Mouse (Mus musculus) embryonic facial prominence, embryonic 10.5 days (tissue): ENCODE results near the gene Slc39a11. TPM values are rescaled to one million over a fixed set of nuclear protein-coding genes. Genes with fewer than 3 reads are reported as not detected.

Source experiments
- DNase-seq: peaks from one replicate; pipeline ENCODE4 v3.0.0-alpha.2; 2017; ENCODE audit warnings: low spot score
- H3K27ac ChIP-seq: fragments of 300-500 bp; sonication (generic); replicated peaks from 2 replicates; pipeline ENCODE4 v1.5.1; 2016; ENCODE audit warnings: mild to moderate bottlenecking
- H3K27me3 ChIP-seq: fragments of 300-500 bp; sonication (generic); replicated peaks from 2 replicates; pipeline ENCODE4 v1.6.1; 2016; ENCODE audit warnings: low read depth, mild to moderate bottlenecking; ENCODE audit not compliant: poor library complexity, severe bottlenecking
- H3K36me3 ChIP-seq: fragments of 300-500 bp; sonication (generic); replicated peaks from 2 replicates; pipeline ENCODE4 v1.6.1; 2016; ENCODE audit warnings: mild to moderate bottlenecking, moderate library complexity
- H3K4me1 ChIP-seq: fragments of 300-500 bp; sonication (generic); 2 replicates; pipeline ENCODE4 v1.6.1; 2016
- H3K4me3 ChIP-seq: fragments of 300-500 bp; sonication (generic); 2 replicates; pipeline ENCODE4 v1.5.1; 2016; ENCODE audit warnings: mild to moderate bottlenecking, moderate library complexity
- H3K9me3 ChIP-seq: fragments of 300-500 bp; sonication (generic); 2 replicates; pipeline ENCODE4 v1.6.1; 2016; ENCODE audit warnings: mild to moderate bottlenecking
- WGBS: fragments of 180-500 bp; shearing (Covaris S2); methylation state at CpG from one replicate; pipeline ENCODE4 v1.1.7; 2016; 5-methylcytosine and 5-hydroxymethylcytosine counted together
- polyA plus RNA-seq: library from polyadenylated mRNA; unstranded; fragments of >200 nt; fragmentation: Nextera tagmentation; extraction: Ambion mirVana; gene quantifications from 2 replicates; pipeline ENCODE4 v1.2.1, GENCODE M21; 2016

The Slc39a11 gene
- polyA plus RNA-seq, 1 experiment from 2014 or later, result 17.2 TPM

DNA sequence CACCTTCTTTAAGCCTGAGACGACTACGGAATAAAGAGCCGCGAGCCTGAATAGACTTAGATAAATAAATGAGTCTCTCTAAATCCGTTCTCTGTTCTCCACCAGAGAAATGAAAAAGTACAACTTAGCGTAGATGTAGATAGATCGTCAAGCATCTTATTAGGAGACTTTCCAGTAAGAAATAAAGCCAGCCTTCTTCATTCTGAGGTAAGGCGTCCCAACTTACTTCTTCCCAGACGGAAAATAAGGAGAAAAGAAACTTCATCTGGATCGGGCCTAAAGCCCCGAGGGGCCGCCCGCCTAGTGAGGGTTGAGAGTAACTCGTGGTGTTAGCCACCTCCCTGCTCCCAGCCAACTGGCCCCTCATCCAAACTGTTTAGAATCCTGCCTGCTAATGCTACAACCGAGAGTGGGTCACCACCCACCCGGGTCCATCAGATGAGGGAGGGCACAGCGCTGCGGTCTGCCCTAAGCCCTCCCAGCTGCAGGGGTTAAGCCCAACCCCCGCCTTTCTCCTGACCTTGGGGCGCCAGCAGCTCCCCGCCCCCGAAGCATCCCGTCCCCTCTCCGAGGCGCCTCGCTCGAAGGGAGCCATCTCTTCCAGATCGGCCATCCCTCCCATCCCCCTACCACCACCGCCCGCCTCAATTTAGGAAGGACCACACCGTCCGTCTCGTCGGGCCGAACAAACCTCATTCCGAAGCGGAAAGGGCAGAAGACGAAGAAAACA lies 33.2 kb upstream of the Slc39a11 start:
- peak overlapping the region; percentile 93 for H3K27ac ChIP-seq
- 3% methylated on average over 38 of the region's 38 CpGs for WGBS
- peak overlapping the region; percentile 86 for H3K4me3 ChIP-seq
- H3K36me3 ChIP-seq, result peaks cover 10% of the 10 kb centered on the region
- H3K27me3 ChIP-seq, result no peaks in the 10 kb centered on the region
- H3K9me3 ChIP-seq, result no peaks in the 10 kb centered on the region
- DNase-seq, result peak; percentile 79
- peaks cover 46% of the 10 kb centered on the region for H3K4me1 ChIP-seq

DNA sequence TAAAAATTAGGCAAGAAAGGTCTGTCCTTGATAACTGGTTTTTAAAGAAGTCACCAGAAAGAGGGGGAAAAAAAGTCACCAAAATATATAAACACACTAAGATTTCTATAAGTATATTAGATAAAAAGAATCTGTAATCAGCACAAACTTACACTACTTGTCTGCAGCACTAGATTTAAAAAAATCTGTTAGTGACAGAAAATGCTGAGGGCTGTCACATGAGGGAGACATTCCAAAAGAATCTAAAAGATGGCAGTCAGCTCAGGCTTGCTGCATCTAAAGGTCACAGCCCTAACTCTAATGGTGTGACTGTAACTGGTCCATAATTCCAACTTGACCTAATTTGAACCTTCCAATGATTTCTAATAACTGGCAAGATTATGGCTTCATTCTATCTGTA lies 32.1 kb upstream of the Slc39a11 start:
- H3K27ac ChIP-seq, result no peak overlapping the region
- peaks cover 11% of the 10 kb centered on the region for H3K36me3 ChIP-seq
- H3K27me3 ChIP-seq, result no peaks in the 10 kb centered on the region
- H3K9me3 ChIP-seq, result no peaks in the 10 kb centered on the region
- peaks cover 45% of the 10 kb centered on the region for H3K4me1 ChIP-seq
- peak overlapping the region; percentile 86; the same call in 1 of the 2 replicates for H3K4me3 ChIP-seq
- no peak for DNase-seq

DNA sequence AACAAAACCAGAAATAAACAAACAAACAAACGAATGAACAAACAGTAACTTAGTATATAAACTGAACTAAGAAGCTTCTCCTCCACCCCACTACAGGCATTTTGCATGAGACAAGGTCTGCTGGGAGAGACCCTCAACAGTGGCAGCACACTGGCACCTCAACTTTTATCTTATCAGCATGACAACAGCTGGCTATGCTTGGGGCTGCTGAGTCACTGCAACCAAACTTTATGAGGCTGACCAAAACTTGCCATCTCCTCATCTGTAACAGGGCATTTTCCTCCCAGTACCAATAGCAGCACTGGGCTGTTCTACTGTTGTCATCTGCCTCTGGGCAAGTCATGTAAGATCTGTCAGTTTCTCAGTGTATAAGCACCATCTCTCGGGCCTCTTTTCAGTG lies 31.1 kb upstream of the Slc39a11 start:
- WGBS, result 77% methylated on average over 2 of the region's 2 CpGs

DNA sequence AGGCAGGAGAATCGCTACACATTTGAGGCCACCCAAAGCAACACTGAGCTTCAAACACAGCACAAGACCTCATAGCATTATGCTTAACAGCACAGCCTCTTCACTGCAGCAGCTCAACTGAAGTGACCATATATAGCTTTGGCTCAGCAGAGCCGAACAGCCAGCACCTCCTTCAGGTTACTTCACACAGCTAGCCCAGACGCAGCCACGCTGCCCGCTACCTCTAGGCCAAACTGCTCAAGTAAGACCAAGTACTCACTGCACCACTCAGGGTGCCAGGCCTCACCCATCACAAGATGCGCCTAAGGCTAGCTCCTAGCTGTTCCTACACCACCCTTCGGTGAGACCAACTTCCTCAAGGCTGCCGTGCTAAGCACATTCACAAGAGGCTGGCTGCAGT lies 28.5 kb upstream of the Slc39a11 start:
- Histone ChIP-seq H3K27me3 (no peaks in the 10 kb centered on the region), H3K9me3 (no peaks in the 10 kb centered on the region), H3K4me1 (peaks cover 24% of the 10 kb centered on the region), H3K36me3 (peaks cover 47% of the 10 kb centered on the region), H3K4me3 (no peak overlapping the region), H3K27ac (no peak overlapping the region)
- no peak for DNase-seq
- 91% methylated on average over 8 of the region's 8 CpGs for WGBS

More for the DNA sequence above, 31.1 kb upstream of the Slc39a11 start:
- DNase-seq, result no peak
- H3K27me3 ChIP-seq, result no peaks in the 10 kb centered on the region
- peaks cover 21% of the 10 kb centered on the region for H3K36me3 ChIP-seq
- H3K27ac ChIP-seq, result no peak overlapping the region
- peaks cover 38% of the 10 kb centered on the region for H3K4me1 ChIP-seq
- no peaks in the 10 kb centered on the region for H3K9me3 ChIP-seq
- no peak overlapping the region for H3K4me3 ChIP-seq

DNA sequence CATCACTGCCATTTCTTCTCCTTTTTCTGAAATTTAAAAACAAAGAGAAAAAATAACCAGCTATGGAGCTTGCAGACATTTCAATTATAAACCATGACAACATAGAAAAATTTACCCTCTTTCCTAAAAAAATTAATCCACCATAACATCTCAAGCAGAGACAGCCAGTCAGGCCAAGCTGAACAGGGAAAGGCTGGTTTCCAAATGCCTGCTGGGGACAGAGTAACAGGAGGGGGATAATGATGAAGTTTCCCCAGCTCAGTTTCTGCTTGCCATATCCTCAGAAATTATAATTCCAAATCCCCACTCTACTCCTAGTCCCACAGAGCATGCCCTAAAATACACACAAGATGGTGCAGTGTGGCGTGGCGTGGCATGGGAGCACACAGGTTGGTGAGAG lies 27.5 kb upstream of the Slc39a11 start:
- WGBS, result 90% methylated on average over 2 of the region's 2 CpGs
- DNase-seq, result no peak
- no peaks in the 10 kb centered on the region for H3K27me3 ChIP-seq
- no peaks in the 10 kb centered on the region for H3K9me3 ChIP-seq
- H3K36me3 ChIP-seq, result peaks cover 57% of the 10 kb centered on the region
- H3K4me3 ChIP-seq, result no peak overlapping the region
- peaks cover 20% of the 10 kb centered on the region for H3K4me1 ChIP-seq
- no peak overlapping the region for H3K27ac ChIP-seq

DNA sequence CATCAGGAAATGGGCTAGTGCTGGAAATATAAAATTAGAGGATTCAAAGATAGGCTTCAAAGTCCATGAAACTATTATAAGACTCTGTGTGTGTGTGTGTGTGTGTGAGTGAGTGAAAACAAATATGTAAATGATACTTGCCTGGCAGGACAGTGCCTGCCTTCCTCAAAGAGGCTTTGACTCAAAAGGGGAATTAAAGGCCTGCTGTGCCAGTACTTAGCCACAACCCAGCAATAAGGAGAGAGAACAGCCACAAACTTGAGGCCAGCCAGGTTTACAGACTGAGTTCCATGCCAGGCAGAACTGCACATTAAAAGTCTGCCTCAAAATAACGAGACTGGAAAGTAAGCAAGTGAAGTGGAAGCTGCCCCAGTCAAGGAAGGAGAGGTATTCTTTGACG lies 27.0 kb upstream of the Slc39a11 start:
- Histone ChIP-seq H3K9me3 (no peaks in the 10 kb centered on the region), H3K36me3 (peaks cover 62% of the 10 kb centered on the region), H3K4me3 (no peak overlapping the region), H3K27ac (no peak overlapping the region), H3K27me3 (no peaks in the 10 kb centered on the region), H3K4me1 (peaks cover 16% of the 10 kb centered on the region)
- DNase-seq, result no peak
- WGBS, result 91% methylated on average over 2 of the region's 2 CpGs

DNA sequence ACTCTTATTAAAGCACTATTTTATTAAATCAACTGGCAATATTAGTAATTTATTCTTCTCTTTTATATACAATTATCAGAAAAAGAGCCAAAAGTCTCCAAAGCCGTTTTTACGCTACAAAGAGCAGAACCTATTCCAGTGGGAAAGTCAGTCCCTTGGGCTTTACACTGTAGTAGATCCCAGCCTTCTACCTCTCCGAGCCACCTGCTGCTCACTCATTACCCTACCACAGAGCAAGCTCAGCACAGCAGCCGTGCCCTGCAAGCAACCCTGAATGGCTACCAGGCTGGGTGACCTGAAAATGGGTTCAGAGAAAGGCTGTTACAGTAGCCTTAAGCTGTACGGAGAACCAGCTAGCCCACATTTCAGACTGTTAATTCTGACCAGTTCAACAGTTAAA lies 24.7 kb upstream of the Slc39a11 start:
- Histone ChIP-seq H3K36me3 (peaks cover 82% of the 10 kb centered on the region), H3K4me3 (no peak overlapping the region), H3K4me1 (peaks cover 7% of the 10 kb centered on the region), H3K27me3 (no peaks in the 10 kb centered on the region), H3K9me3 (no peaks in the 10 kb centered on the region), H3K27ac (no peak overlapping the region)
- no peak for DNase-seq
- WGBS, result 92% methylated on average over 5 of the region's 5 CpGs

DNA sequence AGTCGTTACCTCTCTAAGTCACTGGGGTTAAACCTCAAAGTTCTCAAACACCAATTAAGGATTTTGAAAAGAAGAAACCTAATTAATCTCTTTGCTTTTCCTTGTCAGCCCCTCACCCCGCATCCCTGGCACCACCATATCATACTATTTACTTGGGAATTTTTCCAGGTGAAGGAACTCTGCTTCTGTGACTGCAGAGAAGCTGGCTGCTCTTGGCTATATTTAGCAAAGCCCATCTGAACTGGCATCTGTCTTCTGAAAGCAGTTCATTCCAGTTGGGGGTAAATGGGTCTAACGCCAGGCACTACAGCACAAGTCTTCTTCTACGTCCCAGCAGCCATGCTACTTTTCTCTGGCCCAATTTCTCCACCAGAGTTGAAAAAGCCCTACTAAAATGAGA lies 23.7 kb upstream of the Slc39a11 start:
- Histone ChIP-seq H3K36me3 (peaks cover 92% of the 10 kb centered on the region), H3K4me3 (no peak overlapping the region), H3K4me1 (peaks cover 4% of the 10 kb centered on the region), H3K9me3 (no peaks in the 10 kb centered on the region), H3K27me3 (no peaks in the 10 kb centered on the region), H3K27ac (no peak overlapping the region)
- no peak for DNase-seq
- 95% methylated on average over 4 of the region's 4 CpGs for WGBS

DNA sequence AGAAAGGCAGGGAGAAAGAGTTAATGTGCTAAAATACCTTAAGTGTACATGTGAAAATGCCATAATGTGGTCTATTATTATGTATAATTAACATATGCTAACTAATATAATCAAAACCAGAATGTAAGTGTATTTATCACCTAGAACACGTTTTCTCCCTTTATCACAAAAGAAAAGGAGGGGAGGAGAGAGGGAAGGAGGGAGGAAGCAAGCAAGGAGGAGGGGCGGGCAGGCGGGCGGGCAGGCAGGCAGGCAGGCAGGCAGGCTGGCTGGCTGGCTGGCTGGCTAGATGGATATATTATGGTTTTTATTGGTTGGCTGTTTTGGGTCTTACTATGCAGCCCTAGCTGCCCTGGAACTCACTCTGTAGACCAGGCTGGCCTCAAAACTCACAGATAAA lies 19.8 kb upstream of the Slc39a11 start:
- WGBS, result 85% methylated on average over 4 of the region's 4 CpGs
- Histone ChIP-seq H3K36me3 (peaks cover 88% of the 10 kb centered on the region), H3K27me3 (no peaks in the 10 kb centered on the region), H3K9me3 (no peaks in the 10 kb centered on the region), H3K4me3 (no peak overlapping the region), H3K27ac (no peak overlapping the region), H3K4me1 (peaks cover 3% of the 10 kb centered on the region; the same call in 1 of the 2 replicates)
- DNase-seq, result no peak

DNA sequence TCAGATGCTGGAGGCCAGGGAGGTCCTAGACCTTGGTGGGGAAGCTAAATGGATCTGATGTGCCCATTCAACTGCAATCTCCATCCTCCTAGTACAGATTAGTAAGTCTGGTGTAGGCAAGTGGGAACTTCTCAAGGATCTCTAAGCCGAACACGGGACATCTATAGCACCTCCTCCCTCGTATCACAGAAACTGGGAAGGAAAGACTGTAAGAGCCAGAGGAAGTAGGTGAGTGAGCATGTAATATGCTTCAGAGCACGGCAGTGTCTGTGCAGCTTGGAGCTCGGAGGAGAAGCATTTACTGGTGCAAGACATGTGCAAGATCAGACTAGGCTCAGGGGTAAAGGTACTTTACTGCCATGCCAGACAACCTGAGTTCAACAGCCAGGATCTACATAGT lies 19.0 kb upstream of the Slc39a11 start:
- peaks cover 3% of the 10 kb centered on the region; the same call in 1 of the 2 replicates for H3K4me1 ChIP-seq
- H3K27me3 ChIP-seq, result no peaks in the 10 kb centered on the region
- WGBS, result 94% methylated on average over 5 of the region's 5 CpGs
- DNase-seq, result no peak
- H3K27ac ChIP-seq, result no peak overlapping the region
- no peak overlapping the region for H3K4me3 ChIP-seq
- H3K36me3 ChIP-seq, result peaks cover 88% of the 10 kb centered on the region
- no peaks in the 10 kb centered on the region for H3K9me3 ChIP-seq

DNA sequence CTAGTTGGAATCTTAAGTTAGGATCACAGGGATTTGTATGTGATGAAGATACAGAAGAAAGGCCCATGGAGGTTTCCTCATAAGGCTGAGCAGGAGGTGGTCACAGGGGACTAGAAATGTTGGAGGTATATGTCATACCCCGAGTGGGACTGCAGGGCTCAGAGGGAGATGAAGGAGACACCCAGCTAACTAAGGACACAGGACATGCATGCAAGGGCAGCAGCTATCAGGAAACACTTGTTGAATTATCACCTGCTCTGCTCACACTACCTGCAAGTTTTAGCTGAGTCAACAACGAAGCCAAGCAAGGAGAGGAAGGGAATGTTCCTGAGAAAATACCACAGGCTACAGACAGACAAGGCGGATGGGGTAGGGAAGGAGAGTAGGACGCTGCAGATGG lies 17.8 kb upstream of the Slc39a11 start:
- Histone ChIP-seq H3K4me1 (peaks cover 3% of the 10 kb centered on the region; the same call in 1 of the 2 replicates), H3K36me3 (peaks cover 88% of the 10 kb centered on the region), H3K27me3 (no peaks in the 10 kb centered on the region), H3K4me3 (no peak overlapping the region), H3K9me3 (no peaks in the 10 kb centered on the region), H3K27ac (no peak overlapping the region)
- 86% methylated on average over 4 of the region's 4 CpGs for WGBS
- no peak for DNase-seq

DNA sequence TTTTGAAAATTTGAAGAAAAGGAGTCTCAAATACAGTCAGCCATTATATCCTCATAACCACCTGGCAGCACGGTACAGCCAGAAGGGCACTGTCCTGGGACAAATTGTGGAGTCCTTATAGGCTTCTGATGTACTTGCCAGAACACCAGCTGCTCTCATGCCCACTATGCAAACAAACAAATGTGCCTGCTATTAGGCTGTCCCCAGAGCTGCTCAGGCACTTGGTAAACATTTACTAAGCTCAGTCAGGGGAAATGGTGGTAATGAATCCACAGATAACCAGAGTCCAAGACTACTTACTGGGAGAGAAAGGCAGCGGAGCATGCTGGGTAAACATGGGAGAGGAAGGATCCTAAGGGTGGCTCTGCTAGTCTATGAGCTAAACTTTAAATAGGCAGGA lies 17.2 kb upstream of the Slc39a11 start:
- Histone ChIP-seq H3K27ac (no peak overlapping the region), H3K9me3 (no peaks in the 10 kb centered on the region), H3K27me3 (no peaks in the 10 kb centered on the region), H3K36me3 (peaks cover 88% of the 10 kb centered on the region), H3K4me3 (no peak overlapping the region), H3K4me1 (peaks cover 3% of the 10 kb centered on the region; the same call in 1 of the 2 replicates)
- WGBS, result 82% methylated on average over 2 of the region's 2 CpGs
- DNase-seq, result no peak

DNA sequence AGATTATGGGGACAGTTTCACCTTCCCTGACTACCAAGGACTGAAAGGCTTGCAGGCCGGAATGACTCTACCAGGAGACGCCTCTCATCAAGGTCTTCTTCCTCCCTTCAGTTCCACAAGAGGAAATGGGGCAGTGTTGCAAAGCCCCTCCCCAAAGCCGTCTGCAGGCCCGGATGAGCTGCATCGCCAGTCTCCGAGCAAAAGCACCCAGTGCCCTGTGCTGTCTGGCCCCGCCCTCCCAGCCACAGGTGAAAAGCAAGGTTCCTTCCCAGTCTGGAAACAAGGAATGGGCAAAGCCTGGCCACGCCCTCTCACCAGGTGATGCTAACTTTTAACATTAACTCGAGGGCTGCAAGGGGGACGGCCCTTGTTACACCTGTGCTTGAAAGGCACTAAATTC lies 16.8 kb upstream of the Slc39a11 start:
- no peaks in the 10 kb centered on the region for H3K9me3 ChIP-seq
- WGBS, result 58% methylated on average over 10 of the region's 10 CpGs
- DNase-seq, result no peak
- peaks cover 88% of the 10 kb centered on the region for H3K36me3 ChIP-seq
- H3K27me3 ChIP-seq, result no peaks in the 10 kb centered on the region
- H3K4me3 ChIP-seq, result no peak overlapping the region
- H3K4me1 ChIP-seq, result peaks cover 3% of the 10 kb centered on the region; the same call in 1 of the 2 replicates
- H3K27ac ChIP-seq, result no peak overlapping the region
